Mouse (Mus musculus) right cerebral cortex, adult 2 months (tissue): ENCODE data around the gene Hps4.

Experiments used
- DNase-seq, 2 experiments: peaks; one replicate each; pipeline ENCODE4 v3.0.0; 2021 to 2022; ENCODE audit warnings: low spot score in 2 of 2

Hps4 gene

DNA sequence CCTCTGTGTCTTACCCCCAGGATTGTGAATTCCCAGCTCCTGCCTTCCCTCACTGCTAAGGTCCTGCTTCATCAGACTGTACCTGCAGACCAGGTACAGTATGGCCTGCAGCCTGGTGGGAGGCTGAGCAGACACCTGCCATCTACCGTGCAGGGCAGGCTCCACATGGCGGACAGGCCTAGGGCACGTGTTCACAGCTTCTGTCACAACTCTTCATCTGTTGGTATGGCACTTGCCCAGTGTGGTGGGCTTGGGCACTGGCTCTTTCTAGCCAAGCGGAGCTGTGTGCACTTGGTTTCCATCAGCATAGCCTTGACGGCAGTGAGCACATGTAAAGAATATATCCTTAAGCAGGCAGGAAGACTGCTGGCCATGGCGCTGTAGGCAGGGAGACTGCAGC lies 24.0 kb downstream of the Hps4 start:
- DNase-seq, result no peak

DNA sequence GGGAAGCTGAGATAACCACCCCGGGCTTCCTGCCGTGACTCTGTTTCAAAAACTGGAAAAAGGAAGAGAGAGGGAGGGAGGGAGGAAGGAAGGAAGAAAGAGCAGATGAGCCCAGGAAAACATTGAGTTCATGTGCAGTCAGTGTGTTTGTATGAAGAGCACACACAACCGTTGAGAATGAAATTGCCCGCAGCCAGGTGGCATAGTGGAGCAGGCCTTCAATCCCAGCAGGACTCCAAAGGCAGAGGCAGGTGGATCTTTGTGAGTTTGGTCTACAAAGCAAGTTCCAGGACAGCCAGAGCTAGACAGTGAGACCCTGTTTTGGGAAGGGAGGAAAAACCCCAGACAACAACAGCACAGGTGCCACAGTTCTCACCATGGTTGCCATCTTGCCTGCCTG lies 24.5 kb downstream of the Hps4 start:
- no peak for DNase-seq

GRCm38 (mm10) chr5:112367929-112368328 lies 25.0 kb downstream of the Hps4 start:
- no peak for DNase-seq

DNA sequence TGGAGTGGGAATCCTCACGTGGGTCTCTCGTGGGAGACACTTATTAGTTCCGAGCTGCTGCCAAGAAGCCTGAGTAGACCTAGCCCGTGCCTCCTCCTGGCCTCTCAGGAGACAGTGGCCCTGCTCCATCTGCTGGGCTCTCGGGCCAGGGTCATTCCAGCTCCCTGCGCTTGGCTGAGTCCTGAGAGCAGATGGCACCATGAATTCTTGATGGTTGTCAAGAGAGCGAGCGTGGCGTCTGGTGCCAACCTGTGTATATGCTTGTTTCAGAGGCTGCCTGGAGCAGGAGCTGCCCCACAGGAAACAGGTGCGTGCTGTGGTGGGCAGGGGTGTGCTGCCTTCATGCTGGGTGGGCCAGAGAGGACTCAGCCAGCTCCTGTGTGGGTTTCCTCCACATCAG lies 25.8 kb downstream of the Hps4 start:
- DNase-seq, result no peak

- no peak for DNase-seq
Observed at GRCm38 (mm10) chr5:112369326-112369725, 26.4 kb downstream of the Hps4 start.

- no peak for DNase-seq
Observed at GRCm38 (mm10) chr5:112370236-112370813, 27.4 kb downstream of the Hps4 start.

GRCm38 (mm10) chr5:112371933-112372332 lies 29.1 kb downstream of the Hps4 start:
- peak; percentile 71 to 78 for DNase-seq

- DNase-seq, result no peak
Observed at GRCm38 (mm10) chr5:112376111-112376510, 33.2 kb downstream of the Hps4 start.

GRCm38 (mm10) chr5:112377380-112377779 lies 34.5 kb downstream of the Hps4 start:
- DNase-seq, result peak in 1 of 2 experiments; percentile 34

- DNase-seq, result no peak
Observed at GRCm38 (mm10) chr5:112378716-112379115, 35.8 kb downstream of the Hps4 start.

DNA sequence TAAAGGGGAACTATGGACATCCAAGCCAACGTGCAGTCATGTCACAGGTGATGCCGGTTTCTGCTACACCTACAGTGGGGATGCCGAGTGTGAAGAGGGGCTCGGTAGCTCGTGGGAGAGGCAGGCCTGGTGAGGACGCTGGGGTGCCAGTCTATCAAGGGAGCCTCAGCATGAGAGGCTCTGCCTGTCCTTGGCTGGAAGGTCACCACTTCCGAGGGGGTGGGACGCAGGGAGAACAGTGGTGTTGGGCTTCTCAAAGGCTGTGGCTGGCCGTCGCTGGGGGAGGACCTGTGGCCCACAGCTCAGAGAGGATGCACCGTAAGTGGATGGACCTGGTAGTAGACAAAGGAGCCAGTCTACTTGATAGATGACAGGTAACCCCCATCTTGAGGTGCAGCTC lies 38.3 kb downstream of the Hps4 start:
- DNase-seq, result no peak

- DNase-seq, result no peak
Observed at GRCm38 (mm10) chr5:112382042-112382441, 39.2 kb downstream of the Hps4 start.

GRCm38 (mm10) chr5:112382641-112383330 lies 39.9 kb downstream of the Hps4 start:
- peak; percentile 59 to 71 for DNase-seq

DNA sequence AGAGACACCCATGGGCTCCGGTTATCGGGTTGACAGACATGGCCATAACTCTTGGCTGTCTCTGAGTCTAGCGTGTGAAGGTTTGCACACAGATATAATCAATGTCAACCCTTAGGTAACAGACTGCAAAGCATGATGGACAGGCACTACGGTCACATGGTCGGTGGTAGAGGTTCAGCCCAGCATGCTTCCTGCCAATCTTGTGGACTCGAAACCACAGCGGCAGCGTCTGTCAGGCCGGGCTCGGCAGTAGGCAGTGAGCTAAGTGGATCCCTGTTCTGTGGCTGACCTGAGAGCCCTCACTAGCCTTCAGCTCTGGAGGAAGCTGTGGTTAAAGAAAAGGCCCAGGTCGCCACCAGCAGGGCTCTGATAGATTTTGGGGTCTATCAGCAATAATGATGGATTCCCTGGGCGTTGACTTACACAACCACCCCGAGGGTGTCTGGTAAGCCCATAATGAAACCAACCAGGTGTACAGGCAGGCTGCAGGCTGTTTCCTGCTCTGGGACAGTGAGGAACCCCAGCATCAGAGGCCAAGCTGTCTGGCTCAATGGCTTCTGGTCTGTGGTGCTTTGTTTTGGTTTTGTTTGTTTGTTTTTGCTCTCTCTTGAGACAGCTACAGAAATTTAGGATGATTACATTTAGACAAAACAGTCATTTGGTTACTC lies 42.1 kb downstream of the Hps4 start:
- no peak for DNase-seq

GRCm38 (mm10) chr5:112385973-112386372 lies 43.1 kb downstream of the Hps4 start:
- DNase-seq, result no peak

GRCm38 (mm10) chr5:112389352-112389751 lies 46.5 kb downstream of the Hps4 start:
- DNase-seq, result peak; percentile 43 to 57

GRCm38 (mm10) chr5:112391002-112391401 lies 48.1 kb downstream of the Hps4 start:
- DNase-seq, result no peak

DNA sequence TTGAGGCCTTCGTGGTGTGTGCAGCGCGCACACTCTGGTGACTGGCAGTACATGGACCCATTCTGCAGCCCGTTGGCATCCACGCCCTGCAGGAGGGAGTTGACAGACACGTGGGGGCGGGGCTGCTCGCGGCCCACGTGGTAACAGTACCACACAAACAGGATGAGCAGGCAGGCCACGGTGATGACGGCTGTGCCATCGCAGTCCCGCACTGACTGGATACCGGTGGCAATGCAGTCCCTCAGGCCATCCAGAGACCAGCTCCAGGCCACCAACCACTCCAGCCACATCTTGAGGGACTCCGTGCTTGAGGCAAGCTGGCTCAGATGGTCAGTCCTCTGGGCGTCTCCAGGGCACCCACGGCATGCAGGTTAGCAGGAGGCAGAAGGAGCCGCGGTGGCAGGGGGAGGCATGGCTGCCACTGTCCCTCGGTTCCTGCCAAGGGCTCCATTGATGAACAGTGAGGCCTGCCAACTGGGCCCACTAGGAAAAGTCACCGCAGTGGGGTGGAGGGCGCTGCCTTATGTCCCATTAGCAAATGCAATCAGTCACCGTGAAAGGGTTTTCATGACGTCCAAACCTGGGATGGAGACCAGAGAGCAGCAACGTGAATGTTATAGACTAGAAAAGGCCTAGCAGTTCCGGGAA lies 48.9 kb downstream of the Hps4 start:
- peak; percentile 20 to 21 for DNase-seq

GRCm38 (mm10) chr5:112393741-112394414 lies 51.0 kb downstream of the Hps4 start:
- DNase-seq, result peak in 1 of 2 experiments; percentile 19

GRCm38 (mm10) chr5:112394415-112394763 lies 51.5 kb downstream of the Hps4 start:
- no peak for DNase-seq

DNA sequence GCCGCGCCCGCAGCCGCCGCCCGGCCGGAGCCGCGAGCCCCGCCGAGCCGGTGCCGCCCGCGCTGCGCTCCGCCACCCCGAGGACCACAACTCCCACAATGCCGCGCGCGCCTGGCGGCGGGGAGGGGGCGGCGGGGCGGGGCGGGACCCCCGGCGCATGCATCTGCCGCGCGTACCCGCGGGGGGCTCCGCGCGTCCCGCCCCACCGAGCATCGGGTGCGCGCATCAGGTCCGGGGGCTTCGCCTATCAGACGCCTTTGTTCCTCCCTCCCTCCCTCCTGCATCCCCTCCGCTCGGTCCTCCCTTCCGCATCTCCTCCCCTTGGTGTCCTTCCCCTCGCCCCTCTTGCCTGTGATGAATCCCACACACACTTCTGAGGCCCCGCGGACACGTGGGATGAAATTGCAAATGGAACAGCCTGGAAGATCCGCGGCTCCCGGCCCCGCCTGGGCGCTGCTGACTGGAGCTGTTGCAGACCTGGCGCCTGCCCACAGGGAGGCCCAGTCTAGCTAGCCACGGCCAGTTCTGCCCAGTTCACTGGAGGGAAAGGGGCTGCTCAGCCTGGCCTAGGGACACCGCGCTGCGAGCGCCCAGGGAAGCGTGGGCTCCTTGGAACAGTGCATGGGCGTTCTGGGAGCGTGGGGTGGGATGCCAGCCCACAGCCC lies 52.0 kb downstream of the Hps4 start, which contains the start of gene Asphd2:
TSS of gene Asphd2 (minus strand) at position 88 of the 665 bp plus-strand sequence.
- DNase-seq, result peak; percentile 85 to 87
